18 mouse cellular contexts compared by ENCODE assay signal in the genomic region with DNA sequence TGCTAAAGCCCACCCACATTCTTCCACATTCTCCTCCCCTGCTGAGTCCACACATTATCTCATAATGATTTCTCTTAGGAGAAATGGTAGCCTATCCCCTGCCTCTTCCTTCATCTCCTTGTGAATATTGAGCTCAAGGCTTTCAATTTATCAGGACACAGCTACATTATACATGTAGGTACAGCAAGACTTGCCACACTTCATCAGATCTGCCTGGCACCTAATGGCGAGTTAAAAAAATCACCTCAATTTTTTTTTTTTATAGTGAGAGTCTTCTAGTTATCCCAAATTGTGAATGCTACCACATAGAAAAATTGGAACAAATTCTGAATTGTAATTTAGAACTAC. TPM values are rescaled to one million over a fixed set of nuclear protein-coding genes. Genes with fewer than 3 reads are reported as not detected.
A peak's percentile ranks its signal among the peaks of the same experiment; 100 is the strongest.
DNase-seq lines count a peak whose midpoint lies in the region; ATAC-seq and TF ChIP-seq lines count a peak whose summit lies in the region.
"Had no signal": no experiment of that assay in that cellular context is flagged by ENCODE, and none has a peak within 500 bp of the region (broad histone marks: within the 10 kb centered on the region; RNA-seq: fewer than 3 reads in every experiment).

No protein-coding gene starts in this region.

- 74% methylated on average over 1 of the region's 1 CpGs for WGBS in kidney, embryonic 16.5 days
- WGBS in kidney, embryonic 14.5 days: 84% methylated on average over 1 of the region's 1 CpGs
- WGBS in midbrain, embryonic 15.5 days: 74% methylated on average over 1 of the region's 1 CpGs
- 80% methylated on average over 1 of the region's 1 CpGs for WGBS in heart, embryonic 10.5 days

- no peaks in the 10 kb centered on the region for H3K36me3 ChIP-seq in kidney, embryonic 16.5 days (ENCODE audit: insufficient read depth, low read length)
- no peaks in the 10 kb centered on the region for H3K36me3 ChIP-seq in kidney, embryonic 14.5 days (ENCODE audit: control insufficient read depth, insufficient read depth, low read length)
- no peaks in the 10 kb centered on the region for H3K36me3 ChIP-seq in testis, adult 2 months (ENCODE audit: control insufficient read depth, insufficient read depth, low read length)
- H3K36me3 ChIP-seq in midbrain, embryonic 15.5 days (replicated peaks): no peaks in the 10 kb centered on the region
- no peaks in the 10 kb centered on the region for H3K36me3 ChIP-seq in heart, embryonic 10.5 days
- H3K36me3 ChIP-seq: embryonic facial prominence, embryonic 12.5 days; heart, embryonic 12.5 days; limb, embryonic 15.5 days had no signal

- no peaks in the 10 kb centered on the region for H3K27me3 ChIP-seq in kidney, embryonic 16.5 days (ENCODE audit: insufficient read depth, low read length)
- no peaks in the 10 kb centered on the region for H3K27me3 ChIP-seq in kidney, embryonic 14.5 days (ENCODE audit: control insufficient read depth, insufficient read depth, low read length)
- H3K27me3 ChIP-seq in testis, adult 2 months (ENCODE audit: control insufficient read depth, insufficient read depth, low read length): no peaks in the 10 kb centered on the region
- no peaks in the 10 kb centered on the region for H3K27me3 ChIP-seq in midbrain, embryonic 15.5 days (replicated peaks)
- H3K27me3 ChIP-seq in heart, embryonic 10.5 days (ENCODE audit: insufficient read depth, poor library complexity, severe bottlenecking): no peaks in the 10 kb centered on the region
- H3K27me3 ChIP-seq: embryonic facial prominence, embryonic 12.5 days; heart, embryonic 12.5 days; limb, embryonic 15.5 days had no signal

- H3K9me3 ChIP-seq in kidney, embryonic 16.5 days (ENCODE audit: low read length): no peaks in the 10 kb centered on the region
- H3K9me3 ChIP-seq in kidney, embryonic 14.5 days (ENCODE audit: control insufficient read depth, low read length): no peaks in the 10 kb centered on the region
- H3K9me3 ChIP-seq in midbrain, embryonic 15.5 days: no peaks in the 10 kb centered on the region
- no peaks in the 10 kb centered on the region for H3K9me3 ChIP-seq in heart, embryonic 10.5 days
- H3K9me3 ChIP-seq: embryonic facial prominence, embryonic 12.5 days; heart, embryonic 12.5 days; limb, embryonic 15.5 days had no signal

- ATAC-seq in kidney, embryonic 16.5 days (ENCODE audit: low FRiP score, low TSS enrichment): no peak
- ATAC-seq in kidney, embryonic 14.5 days (ENCODE audit: low FRiP score, low TSS enrichment): no peak
- peak; percentile 67 for ATAC-seq in midbrain, embryonic 15.5 days (replicated peaks)
- ATAC-seq: intestine, embryonic 16.5 days had no signal

- H3K27ac ChIP-seq in kidney, embryonic 16.5 days (ENCODE audit: low read length): no peak overlapping the region
- no peak overlapping the region for H3K27ac ChIP-seq in kidney, embryonic 14.5 days (ENCODE audit: low read depth, low read length)
- peak overlapping the region; percentile 85 for H3K27ac ChIP-seq in testis, adult 2 months (ENCODE audit: control insufficient read depth, insufficient read depth, low read depth, low read length)
- peak overlapping the region; percentile 56; the same call in 1 of the 2 replicates for H3K27ac ChIP-seq in midbrain, embryonic 15.5 days
- H3K27ac ChIP-seq in heart, embryonic 10.5 days: no peak overlapping the region
- H3K27ac ChIP-seq: embryonic facial prominence, embryonic 12.5 days; limb, embryonic 15.5 days had no signal

- no peak overlapping the region for H3K4me2 ChIP-seq in kidney, embryonic 16.5 days (replicated peaks; ENCODE audit: low read depth, low read length)
- no peak overlapping the region for H3K4me2 ChIP-seq in kidney, embryonic 14.5 days (replicated peaks; ENCODE audit: low read depth, low read length)
- 0 out of 2 replicates have a peak overlapping the region, but pooled peaks have one; percentile 14 for H3K4me2 ChIP-seq in midbrain, embryonic 15.5 days
- H3K4me2 ChIP-seq: embryonic facial prominence, embryonic 12.5 days; heart, embryonic 12.5 days; limb, embryonic 15.5 days had no signal

- H3K4me1 ChIP-seq in kidney, embryonic 16.5 days (ENCODE audit: insufficient read depth, low read length): no peaks in the 10 kb centered on the region
- H3K4me1 ChIP-seq in kidney, embryonic 14.5 days (ENCODE audit: control insufficient read depth, insufficient read depth, low read length): no peaks in the 10 kb centered on the region
- H3K4me1 ChIP-seq in testis, adult 2 months (ENCODE audit: control insufficient read depth, insufficient read depth, low read length): peaks cover 11% of the 10 kb centered on the region
- H3K4me1 ChIP-seq in midbrain, embryonic 15.5 days: 0 out of 2 replicates have a peak, but pooled peaks cover 3% of the 10 kb centered on the region
- H3K4me1 ChIP-seq in heart, embryonic 10.5 days: no peaks in the 10 kb centered on the region
- H3K4me1 ChIP-seq: embryonic facial prominence, embryonic 12.5 days; heart, embryonic 12.5 days; limb, embryonic 15.5 days had no signal

- no peak for TF ChIP-seq CTCF in testis, adult 2 months (IDR thresholded peaks at IDR 0.05; ENCODE audit: control insufficient read depth, insufficient read depth, insufficient replicate concordance, low read depth, low read length)

- DNase-seq in testis, postnatal 10 days (ENCODE audit: low spot score): no peak
- DNase-seq in cerebellum, adult 9-11 months: no peak
- DNase-seq in heart, embryonic 10.5 days (ENCODE audit: low spot score): no peak
- DNase-seq: adrenal gland, postnatal 14 days; cerebellum, adult 11-12 months; heart, postnatal 36 days; kidney, postnatal 14 days; liver, postnatal 0 days; lung, postnatal 14 days had no signal

- H3K9ac ChIP-seq in kidney, embryonic 16.5 days (replicated peaks; ENCODE audit: low read length): 0 out of 2 replicates have a peak overlapping the region, but pooled peaks have one; percentile 2
- H3K9ac ChIP-seq in kidney, embryonic 14.5 days (ENCODE audit: low read depth, low read length): no peak overlapping the region
- H3K9ac ChIP-seq in midbrain, embryonic 15.5 days: no peak overlapping the region
- H3K9ac ChIP-seq: embryonic facial prominence, embryonic 12.5 days; heart, embryonic 12.5 days; limb, embryonic 15.5 days; liver, postnatal 0 days had no signal

- no peak overlapping the region for H3K4me3 ChIP-seq in kidney, embryonic 16.5 days (ENCODE audit: low read length)
- H3K4me3 ChIP-seq in kidney, embryonic 14.5 days (ENCODE audit: low read length): no peak overlapping the region
- H3K4me3 ChIP-seq in testis, adult 2 months (ENCODE audit: control insufficient read depth, low read depth, low read length): peak overlapping the region; percentile 88
- H3K4me3 ChIP-seq in midbrain, embryonic 15.5 days: no peak overlapping the region
- H3K4me3 ChIP-seq in heart, embryonic 10.5 days: no peak overlapping the region
- H3K4me3 ChIP-seq: embryonic facial prominence, embryonic 12.5 days; heart, embryonic 12.5 days; limb, embryonic 15.5 days had no signal

- no peak for TF ChIP-seq POLR2A in testis, adult 2 months (IDR thresholded peaks at IDR 0.05; ENCODE audit: control insufficient read depth, low read depth, low read length)

RNA-seq across cellular contexts. Expression of a gene that starts 26.1 kb away (rescaled TPM):
- 0.12 and 0.15 TPM in 2 replicates for polyA plus RNA-seq in kidney, embryonic 16.5 days (2015; fragmentation: Nextera tagmentation; extraction: Ambion mirVana)
- polyA plus RNA-seq in kidney, embryonic 14.5 days (2014; fragmentation: Nextera tagmentation; extraction: Ambion mirVana): 0.13 TPM in 1 of 2 replicates, not detected in the other
- polyA plus RNA-seq in testis, adult 2 months (2012; rRNA removed): 2.3 and 3.7 TPM in 2 replicates
- 0.23 and 0.37 TPM in 2 replicates for polyA plus RNA-seq in midbrain, embryonic 15.5 days (2015; fragmentation: Nextera tagmentation; extraction: Ambion mirVana)
- polyA plus RNA-seq in heart, embryonic 10.5 days (2016; fragmentation: Nextera tagmentation; extraction: Ambion mirVana): 0.04 TPM in 1 of 2 replicates, not detected in the other
- polyA plus RNA-seq: C2C12; heart, embryonic 12.5 days; limb, embryonic 15.5 days; liver, postnatal 0 days had no signal

RNA-seq across cellular contexts. Expression of a gene that starts 40.5 kb away (rescaled TPM):
- polyA plus RNA-seq in kidney, embryonic 16.5 days (2015; fragmentation: Nextera tagmentation; extraction: Ambion mirVana): 202 and 204 TPM in 2 replicates
- polyA plus RNA-seq in kidney, embryonic 14.5 days (2014; fragmentation: Nextera tagmentation; extraction: Ambion mirVana): 85.4 and 161 TPM in 2 replicates
- 24.1 and 27.6 TPM in 2 replicates for polyA plus RNA-seq in testis, adult 2 months (2012; rRNA removed)
- 506 and 523 TPM in 2 replicates for polyA plus RNA-seq in midbrain, embryonic 15.5 days (2015; fragmentation: Nextera tagmentation; extraction: Ambion mirVana)
- 141 and 143 TPM in 2 replicates for polyA plus RNA-seq in heart, embryonic 10.5 days (2016; fragmentation: Nextera tagmentation; extraction: Ambion mirVana)

Comparison
In these comparisons a context has a peak if more than half of its experiments do, and no peak if none do; other contexts are left out.
1. H3K27ac ChIP-seq: peak in testis, adult 2 months (single experiment) and midbrain, embryonic 15.5 days (single experiment); none in kidney, embryonic 16.5 days (single experiment), kidney, embryonic 14.5 days (single experiment) and heart, embryonic 10.5 days (single experiment).